Mouse (Mus musculus): ENCODE data around the gene Ccdc97.

DNA sequence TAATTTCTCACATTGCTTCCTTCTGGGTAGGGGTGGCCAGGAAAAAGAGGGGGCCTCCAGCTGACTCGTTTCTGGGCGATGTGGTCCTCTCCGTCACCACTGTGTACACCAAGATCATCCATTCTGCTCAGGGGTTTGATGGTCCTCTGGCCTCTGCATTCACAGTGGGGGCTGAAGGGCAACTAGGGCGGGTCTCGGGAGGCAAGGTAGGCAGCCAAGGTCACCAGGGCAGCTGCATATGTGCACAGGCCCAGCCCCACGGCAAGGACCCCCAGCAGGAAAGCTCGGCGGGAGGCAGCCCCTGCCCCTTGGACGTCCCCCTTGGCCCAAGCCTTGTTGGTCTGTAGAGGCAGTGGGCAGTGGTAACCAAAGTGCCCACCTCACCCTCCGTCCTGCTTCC is 49.7 kb downstream of the Ccdc97 start:
- TF ChIP-seq POLR2A (IDR thresholded peaks at IDR 0.05; ENCODE audit: low read depth, low read length): no peak
- TF ChIP-seq CTCF (IDR thresholded peaks at IDR 0.05; ENCODE audit: extremely low read depth, insufficient read length, insufficient replicate concordance, low read depth, low read length): no peak

All from small intestine, adult 2 months (tissue).